Mouse (Mus musculus) limb, embryonic 11.5 days (tissue): ENCODE data around the gene Cdc42bpg. TPM values are rescaled to one million over a fixed set of nuclear protein-coding genes. Genes with fewer than 3 reads are reported as not detected.

ENCODE experiments used
- ATAC-seq: fragments of 200-750 bp; cut with Nextera tagmentation; 2 replicates; pipeline ENCODE4 v1.8.0; 2017; ENCODE audit warnings: low read depth; ENCODE audit not compliant: insufficient number of reproducible peaks, low FRiP score, low TSS enrichment
- DNase-seq: peaks from one replicate; pipeline ENCODE4 v3.0.0-alpha.2; 2015; ENCODE audit warnings: low spot score
- H3K27ac ChIP-seq: fragments of 300-500 bp; sonication (generic); replicated peaks from 2 replicates; pipeline ENCODE4 v1.5.1; 2014; ENCODE audit warnings: low read depth, mild to moderate bottlenecking, low read length
- H3K27me3 ChIP-seq: fragments of 300-500 bp; sonication (generic); 2 replicates; pipeline ENCODE4 v1.6.1; 2014; ENCODE audit warnings: mild to moderate bottlenecking, low read length, mixed read lengths; ENCODE audit not compliant: control insufficient read depth, insufficient read depth
- H3K36me3 ChIP-seq: fragments of 300-500 bp; sonication (generic); 2 replicates; pipeline ENCODE4 v1.6.1; 2014; ENCODE audit warnings: mild to moderate bottlenecking, low read length, moderate library complexity, mixed read lengths; ENCODE audit not compliant: control insufficient read depth, insufficient read depth
- H3K4me1 ChIP-seq: fragments of 300-500 bp; sonication (generic); 2 replicates; pipeline ENCODE4 v1.6.1; 2014; ENCODE audit warnings: low read length, mixed read lengths; ENCODE audit not compliant: control insufficient read depth, insufficient read depth
- H3K4me2 ChIP-seq: fragments of 300-500 bp; sonication (generic); 2 replicates; pipeline ENCODE4 v1.6.1; 2014; ENCODE audit warnings: low read depth, mild to moderate bottlenecking, moderate library complexity; ENCODE audit not compliant: severe bottlenecking
- H3K4me3 ChIP-seq: fragments of 300-500 bp; sonication (generic); 2 replicates; pipeline ENCODE4 v1.5.1; 2014; ENCODE audit warnings: low read depth, low read length
- H3K9ac ChIP-seq: fragments of 300-500 bp; sonication (generic); 2 replicates; pipeline ENCODE4 v1.6.1; 2014; ENCODE audit warnings: mild to moderate bottlenecking, low read length
- H3K9me3 ChIP-seq: fragments of 300-500 bp; sonication (generic); 2 replicates; pipeline ENCODE4 v1.6.1; 2016; ENCODE audit warnings: low read length; ENCODE audit not compliant: control insufficient read depth
- WGBS: fragments of 180-500 bp; shearing (Covaris S2); extraction: QIAGEN DNeasy Blood & Tissue Kit; methylation state at CpG from one replicate; pipeline ENCODE4 v1.1.7; 2014; 5-methylcytosine and 5-hydroxymethylcytosine counted together
- polyA plus RNA-seq: library from polyadenylated mRNA; unstranded; fragments of >200 nt; fragmentation: Nextera tagmentation; extraction: Ambion mirVana; gene quantifications from 2 replicates; pipeline ENCODE4 v1.2.1, GENCODE M21; 2014

Gene Cdc42bpg
- polyA plus RNA-seq, 1 experiment from 2014 or later, result 0.69 TPM

DNA sequence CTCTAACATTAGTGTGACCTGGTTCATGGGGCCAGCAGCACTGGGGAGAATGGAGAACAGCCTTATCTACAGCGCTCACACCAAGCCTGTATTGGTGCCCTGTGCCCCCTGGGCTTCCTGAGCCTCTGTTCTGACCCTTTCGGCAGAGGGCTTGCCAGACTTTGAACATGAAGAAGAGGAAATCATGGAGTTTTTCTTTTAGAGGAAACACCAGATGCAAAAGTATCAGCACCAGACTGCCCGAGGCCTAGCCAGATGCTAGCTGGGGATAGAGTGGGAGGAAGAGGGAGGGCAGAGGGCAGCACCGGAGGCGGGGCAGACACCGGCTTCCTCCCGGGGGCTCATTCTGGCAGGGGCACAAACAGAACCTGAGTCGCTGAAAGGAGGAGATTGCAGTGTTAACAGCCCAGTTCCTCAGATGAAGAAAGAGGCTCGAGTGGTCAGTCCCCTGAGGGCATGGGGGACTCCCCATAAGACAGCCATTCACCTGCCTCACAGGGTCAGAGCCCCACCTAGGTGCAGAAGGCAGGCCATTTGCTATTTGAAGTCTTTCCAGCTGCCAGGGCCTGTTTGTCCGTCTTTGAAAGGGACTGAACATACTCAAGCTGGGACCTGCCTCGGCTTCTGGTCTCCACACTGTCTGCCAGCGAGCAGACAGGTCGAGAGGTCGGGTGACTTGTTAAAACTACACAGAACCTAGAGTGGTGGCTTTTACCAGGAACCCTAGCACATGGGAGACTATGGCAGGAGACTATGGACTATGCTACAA is 43.1 kb downstream of the Cdc42bpg start:
- Histone ChIP-seq H3K27ac (peak overlapping the region; percentile 79), H3K9ac (no peak overlapping the region), H3K4me1 (peaks cover 11% of the 10 kb centered on the region), H3K4me3 (no peak overlapping the region), H3K36me3 (no peaks in the 10 kb centered on the region), H3K9me3 (no peaks in the 10 kb centered on the region), H3K4me2 (no peak overlapping the region; the same call in 1 of the 2 replicates), H3K27me3 (no peaks in the 10 kb centered on the region)
- ATAC-seq (no peak), DNase-seq (peak; percentile 64)
- WGBS, result 19% methylated on average over 14 of the region's 14 CpGs

DNA sequence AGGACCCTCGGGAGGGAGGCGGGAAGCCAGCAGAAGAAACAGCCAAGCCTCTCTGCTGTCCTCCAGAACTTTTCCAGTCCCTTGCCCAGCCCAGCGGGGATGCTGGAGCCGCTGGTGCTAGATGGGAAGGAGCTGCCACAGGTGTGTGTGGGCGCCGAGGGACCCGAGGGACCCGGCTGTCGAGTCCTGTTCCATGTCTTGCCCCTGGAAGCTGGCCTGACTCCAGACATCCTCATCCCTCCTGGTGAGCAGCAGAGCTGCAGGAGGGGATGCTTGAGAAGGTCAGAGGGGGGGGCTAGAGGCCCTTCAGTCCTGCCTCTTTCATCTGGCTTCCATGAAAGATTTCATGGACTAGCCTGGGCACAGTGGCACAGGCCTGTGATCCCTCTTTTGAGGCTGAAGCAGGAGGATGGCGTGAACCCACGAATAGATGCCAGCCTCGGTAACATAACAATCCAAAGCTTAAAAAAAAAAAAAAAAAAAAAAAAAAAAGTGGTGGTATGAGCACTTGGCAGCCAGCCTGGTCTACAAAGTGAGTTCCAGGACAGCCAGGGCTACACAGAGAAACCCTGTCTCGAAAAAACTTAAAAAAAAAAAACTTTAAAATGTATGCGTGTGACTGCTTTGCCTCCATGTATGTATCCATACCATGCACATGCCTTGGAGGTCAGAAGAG is 45.3 kb downstream of the Cdc42bpg start:
- no peaks in the 10 kb centered on the region for H3K27me3 ChIP-seq
- no peak overlapping the region for H3K4me3 ChIP-seq
- 70% methylated on average over 14 of the region's 14 CpGs for WGBS
- H3K27ac ChIP-seq, result no peak overlapping the region
- no peak overlapping the region for H3K4me2 ChIP-seq
- H3K4me1 ChIP-seq, result peaks cover 11% of the 10 kb centered on the region
- DNase-seq (no peak), ATAC-seq (no peak)
- no peak overlapping the region for H3K9ac ChIP-seq
- H3K36me3 ChIP-seq, result no peaks in the 10 kb centered on the region
- no peaks in the 10 kb centered on the region for H3K9me3 ChIP-seq

DNA sequence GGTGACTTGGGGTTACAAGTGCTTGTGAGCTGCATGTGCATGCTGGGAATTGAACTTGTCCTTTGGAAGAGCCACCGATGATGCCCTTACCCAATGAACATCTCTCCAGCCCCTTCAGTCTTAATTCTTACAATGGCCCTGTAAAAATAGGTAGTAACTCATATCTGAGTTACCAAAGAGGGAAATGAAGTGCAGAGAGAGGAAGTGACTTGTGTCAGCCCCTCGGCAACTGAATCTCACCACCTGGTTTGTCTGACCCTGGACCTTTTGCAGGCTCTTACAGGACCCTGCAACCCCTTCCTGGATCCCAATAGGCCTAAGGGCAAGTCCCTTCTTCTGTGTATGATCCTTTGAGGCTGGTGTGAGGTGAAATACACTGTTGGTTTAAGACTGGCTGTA is 45.9 kb downstream of the Cdc42bpg start:
- ATAC-seq (no peak), DNase-seq (no peak)
- H3K27me3 ChIP-seq, result no peaks in the 10 kb centered on the region
- H3K4me2 ChIP-seq, result no peak overlapping the region
- no peaks in the 10 kb centered on the region for H3K9me3 ChIP-seq
- H3K9ac ChIP-seq, result no peak overlapping the region
- H3K4me3 ChIP-seq, result no peak overlapping the region
- no peaks in the 10 kb centered on the region for H3K36me3 ChIP-seq
- WGBS, result 83% methylated on average over 2 of the region's 2 CpGs
- peaks cover 11% of the 10 kb centered on the region for H3K4me1 ChIP-seq
- no peak overlapping the region for H3K27ac ChIP-seq

DNA sequence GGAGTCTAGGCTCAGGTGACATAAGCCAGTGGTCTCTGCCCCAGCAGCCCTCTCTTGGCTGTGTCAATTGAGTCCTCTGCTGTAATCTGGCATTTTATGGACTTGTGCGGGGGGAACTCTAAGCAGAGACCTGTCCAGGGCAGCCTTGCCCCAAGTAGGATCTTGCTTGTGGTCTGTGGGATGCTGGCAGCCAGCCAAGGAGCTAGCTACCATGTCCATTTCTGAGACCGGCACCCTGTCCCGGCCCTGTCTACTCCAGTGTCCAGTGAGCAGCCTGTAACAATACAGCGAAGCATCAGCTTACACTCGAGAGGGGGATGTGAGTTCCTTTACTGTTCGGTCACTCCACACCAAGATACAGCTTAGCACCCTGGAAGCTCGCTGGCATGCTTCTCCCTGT is 47.8 kb downstream of the Cdc42bpg start:
- WGBS, result 93% methylated on average over 7 of the region's 7 CpGs
- no peaks in the 10 kb centered on the region for H3K9me3 ChIP-seq
- no peaks in the 10 kb centered on the region for H3K27me3 ChIP-seq
- no peak overlapping the region for H3K4me2 ChIP-seq
- no peak overlapping the region for H3K27ac ChIP-seq
- no peak for ATAC-seq
- no peak for DNase-seq
- peaks cover 6% of the 10 kb centered on the region for H3K4me1 ChIP-seq
- H3K9ac ChIP-seq, result no peak overlapping the region
- no peaks in the 10 kb centered on the region for H3K36me3 ChIP-seq
- no peak overlapping the region for H3K4me3 ChIP-seq

DNA sequence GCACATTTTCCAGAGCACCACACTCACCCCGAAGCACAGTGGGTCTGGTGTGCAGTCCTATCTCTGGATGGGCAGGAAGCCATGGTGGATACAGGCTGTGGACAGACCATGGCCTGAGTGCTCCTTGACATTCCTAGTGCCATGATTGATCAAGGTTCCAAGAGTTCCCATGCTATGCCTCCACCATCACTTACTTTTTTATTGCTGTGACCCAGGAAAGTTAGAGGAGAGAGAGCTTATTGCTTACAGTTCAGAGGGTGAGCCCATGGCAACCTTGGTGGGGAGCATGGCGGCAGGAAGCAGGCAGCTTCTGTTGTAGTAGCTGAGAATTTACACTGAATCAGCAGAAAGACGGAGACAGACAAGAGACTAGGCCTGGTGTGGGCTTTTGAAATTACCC is 55.0 kb downstream of the Cdc42bpg start:
- ATAC-seq (no peak), DNase-seq (no peak)
- WGBS, result 89% methylated on average over 3 of the region's 3 CpGs
- peaks cover 6% of the 10 kb centered on the region; the same call in 1 of the 2 replicates for H3K4me1 ChIP-seq
- H3K4me3 ChIP-seq, result no peak overlapping the region
- H3K9ac ChIP-seq, result no peak overlapping the region
- peaks cover 10% of the 10 kb centered on the region for H3K36me3 ChIP-seq
- no peaks in the 10 kb centered on the region for H3K9me3 ChIP-seq
- no peak overlapping the region for H3K27ac ChIP-seq
- no peaks in the 10 kb centered on the region for H3K27me3 ChIP-seq
- no peak overlapping the region for H3K4me2 ChIP-seq

DNA sequence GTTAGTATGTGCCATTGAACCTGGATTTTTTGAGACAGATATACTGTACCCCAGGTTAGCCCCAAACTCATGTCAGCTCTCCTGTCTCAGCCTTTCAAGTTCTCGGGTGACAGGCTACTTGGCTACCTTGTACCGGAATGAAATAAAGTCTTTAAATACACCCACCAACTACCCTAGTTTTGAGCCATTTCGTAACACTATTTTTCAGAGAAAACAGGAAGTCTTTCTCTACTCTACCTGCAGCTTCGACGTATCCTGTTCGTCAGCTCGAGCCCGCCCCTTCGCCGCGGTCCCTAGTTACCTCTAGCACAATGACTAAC is 56.8 kb downstream of the Cdc42bpg start:
- H3K36me3 ChIP-seq, result peaks cover 13% of the 10 kb centered on the region
- ATAC-seq (no peak), DNase-seq (no peak)
- H3K4me3 ChIP-seq, result peak overlapping the region; percentile 96
- H3K9ac ChIP-seq, result peak overlapping the region; percentile 38; the same call in 1 of the 2 replicates
- WGBS, result 3% methylated on average over 11 of the region's 11 CpGs
- H3K27me3 ChIP-seq, result no peaks in the 10 kb centered on the region
- peak overlapping the region; percentile 18; the same call in 1 of the 2 replicates for H3K27ac ChIP-seq
- H3K4me2 ChIP-seq, result peak overlapping the region; percentile 68
- peaks cover 6% of the 10 kb centered on the region; the same call in 1 of the 2 replicates for H3K4me1 ChIP-seq
- H3K9me3 ChIP-seq, result no peaks in the 10 kb centered on the region

DNA sequence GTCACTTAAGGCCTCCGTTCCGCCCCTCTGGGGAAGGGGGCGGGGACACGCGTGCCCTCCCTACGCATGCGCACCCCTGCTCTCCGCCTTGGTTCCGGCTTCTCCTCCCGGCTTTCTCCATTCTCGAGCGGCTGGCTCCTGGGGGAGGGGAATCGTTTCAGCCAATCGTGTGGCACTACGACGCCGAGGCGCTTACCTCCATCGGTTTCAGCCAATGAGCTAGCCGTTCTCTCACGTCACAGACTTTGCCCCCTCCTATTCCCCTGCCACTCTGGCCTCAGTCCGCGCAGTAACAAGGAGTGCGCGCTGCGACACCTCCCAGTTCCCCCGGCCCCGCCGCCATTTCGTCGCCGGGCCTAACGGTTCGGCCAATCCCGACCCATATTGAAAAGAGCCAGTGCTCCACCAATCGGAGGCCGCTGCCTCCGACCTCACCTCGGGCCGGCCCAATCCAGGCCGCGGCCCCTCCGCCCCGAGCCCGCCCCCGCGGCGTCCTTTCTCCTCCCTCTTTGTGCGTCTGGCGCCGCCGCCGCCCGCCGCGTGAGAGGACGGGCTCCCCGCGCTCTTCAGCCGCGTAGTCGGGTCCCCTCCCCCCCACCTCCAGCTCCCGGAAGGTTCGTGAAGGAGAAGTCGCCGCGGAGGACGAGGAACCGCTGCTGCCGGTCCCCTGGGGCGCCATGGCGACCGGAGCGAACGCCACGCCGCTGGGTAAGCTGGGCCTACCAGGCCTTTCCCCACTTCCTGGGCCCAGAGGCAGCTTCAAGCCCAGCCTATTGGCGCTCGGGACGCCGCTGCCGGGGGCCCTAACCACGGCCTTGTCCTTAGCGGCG is 57.4 kb downstream of the Cdc42bpg start, which contains the start of gene Sf1:
TSS of gene Sf1 (plus strand) at position 280 of the 830 bp plus-strand sequence.
- Histone ChIP-seq H3K27ac (peak within 1 kb of the TSS; percentile 97), H3K4me3 (peak within 1 kb of the TSS; percentile 96), H3K4me2 (peak within 1 kb of the TSS; percentile 68), H3K9ac (peak within 1 kb of the TSS; percentile 99), H3K36me3 (peaks cover 18% of the 10 kb centered on the region), H3K4me1 (peaks cover 6% of the 10 kb centered on the region; the same call in 1 of the 2 replicates), H3K9me3 (no peaks in the 10 kb centered on the region), H3K27me3 (no peaks in the 10 kb centered on the region)
- ATAC-seq (peak; percentile 98), DNase-seq (peak; percentile 99)
- WGBS, result under 1% methylated on average over 84 of the region's 85 CpGs

DNA sequence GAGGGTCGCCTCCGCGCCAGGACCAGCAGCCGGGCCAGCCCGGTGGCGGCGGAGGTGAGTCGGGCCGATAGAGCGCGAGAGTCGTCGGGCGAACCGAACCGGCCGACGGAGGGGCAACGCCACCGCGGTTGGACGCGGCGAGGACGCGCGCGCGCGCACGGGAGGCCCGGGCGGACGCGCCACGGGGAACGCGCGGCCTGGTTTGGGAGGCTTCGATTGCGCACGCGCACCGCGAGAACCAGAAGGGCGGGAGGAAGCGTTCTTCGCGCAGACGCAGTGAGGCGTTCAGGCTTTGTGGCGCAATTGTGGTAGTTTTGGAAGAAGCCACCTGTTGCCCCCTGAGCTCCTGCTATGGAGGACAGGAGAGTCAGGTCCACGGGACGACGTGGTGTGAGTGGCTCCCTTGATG is 58.1 kb downstream of the Cdc42bpg start:
- no peak for ATAC-seq
- Histone ChIP-seq H3K27ac (peak overlapping the region; percentile 97), H3K27me3 (no peaks in the 10 kb centered on the region), H3K4me2 (peak overlapping the region; percentile 68), H3K9me3 (no peaks in the 10 kb centered on the region), H3K9ac (peak overlapping the region; percentile 99), H3K36me3 (peaks cover 18% of the 10 kb centered on the region), H3K4me3 (peak overlapping the region; percentile 96), H3K4me1 (peaks cover 6% of the 10 kb centered on the region; the same call in 1 of the 2 replicates)
- peak; percentile 90 for DNase-seq
- under 1% methylated on average over 55 of the region's 55 CpGs for WGBS
